Mouse (Mus musculus): ENCODE measurements around the gene Smarcc1.

DNA sequence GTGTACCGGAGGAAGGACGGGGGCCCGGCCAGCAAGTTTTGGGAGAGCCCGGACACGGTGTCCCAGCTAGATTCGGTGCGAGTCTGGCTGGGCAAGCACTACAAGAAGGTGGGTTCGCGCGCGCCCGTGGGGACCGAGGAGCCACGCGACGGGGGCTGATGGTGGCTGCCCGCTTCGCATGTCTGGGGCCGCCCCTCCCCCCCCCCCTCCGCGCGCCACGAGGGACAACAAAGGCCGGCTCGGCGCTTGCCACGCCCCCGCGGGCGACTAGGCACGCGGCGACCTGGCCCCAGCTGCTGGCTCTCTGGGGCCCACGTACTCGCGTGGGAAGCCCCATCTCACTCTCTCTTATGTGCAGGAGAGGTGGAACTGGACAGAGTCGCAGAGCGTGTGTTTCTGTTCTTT is 14.7 kb downstream of the Smarcc1 start:
- no peak for TF ChIP-seq GATA1 (IDR thresholded peaks at IDR 0.05; ENCODE audit: borderline replicate concordance, low read length)
- TF ChIP-seq CTCF (IDR thresholded peaks at IDR 0.05; ENCODE audit: low read depth, low read length): no peak

All from G1E (cell line).